Mouse (Mus musculus) small intestine, adult 2 months (tissue): ENCODE measurements around the gene Pwwp2b. TPM values are rescaled to one million over a fixed set of nuclear protein-coding genes. Genes with fewer than 3 reads are reported as not detected.
A peak's percentile ranks its signal among the peaks of the same experiment; 100 is the strongest.

Experiments
- H3K27ac ChIP-seq: fragments of 200-500 bp; 2 replicates; pipeline ENCODE4 v1.5.1; 2012; ENCODE audit warnings: low read depth, low read length, control low read depth, inconsistent platforms; ENCODE audit not compliant: insufficient read depth
- H3K27me3 ChIP-seq: fragments of 200-500 bp; 2 replicates; pipeline ENCODE4 v1.6.1; 2012; ENCODE audit warnings: mild to moderate bottlenecking, moderate library complexity, low read length, inconsistent platforms; ENCODE audit not compliant: control insufficient read depth, insufficient read depth
- H3K36me3 ChIP-seq: fragments of 200-500 bp; 2 replicates; pipeline ENCODE4 v1.6.1; 2012; ENCODE audit warnings: mild to moderate bottlenecking, low read length, control low read depth, inconsistent platforms; ENCODE audit not compliant: control insufficient read depth, insufficient read depth
- H3K4me1 ChIP-seq: fragments of 200-500 bp; 2 replicates; pipeline ENCODE4 v1.6.1; 2012; ENCODE audit warnings: low read length, inconsistent platforms, mixed read lengths; ENCODE audit not compliant: control insufficient read depth, insufficient read depth, insufficient read length
- H3K4me3 ChIP-seq: fragments of 200-500 bp; 2 replicates; pipeline ENCODE4 v1.5.1; 2012; ENCODE audit warnings: low read depth, mild to moderate bottlenecking, control low read depth, inconsistent platforms, low read length, moderate library complexity
- CTCF ChIP-seq: fragments of 200-500 bp; IDR thresholded peaks from 2 replicates; pipeline ENCODE4 v1.5.1; 2012; ENCODE audit warnings: low read depth, mild to moderate bottlenecking, control low read depth, inconsistent platforms, low read length, moderate library complexity, mixed read lengths; ENCODE audit not compliant: insufficient replicate concordance, insufficient read length; ENCODE audit errors: extremely low read depth
- POLR2A ChIP-seq: fragments of 200-500 bp; IDR thresholded peaks from 2 replicates; pipeline ENCODE4 v1.6.1; 2012; ENCODE audit warnings: low read depth, mild to moderate bottlenecking, control low read depth, inconsistent platforms, low read length, moderate library complexity
- WGBS: fragments of 180-500 bp; shearing (Covaris S2); methylation state at CpG from one replicate; pipeline ENCODE4 v1.1.7; 2018; 5-methylcytosine and 5-hydroxymethylcytosine counted together
- polyA plus RNA-seq: library from polyadenylated mRNA; depleted of rRNA; stranded (reverse); fragments of >200 nt; gene quantifications from 2 replicates; pipeline ENCODE4 v1.2.3, GENCODE M21; 2012; rRNA removed

Pwwp2b gene
- 5.8 and 19.4 TPM in 2 replicates for polyA plus RNA-seq

GRCm38 (mm10) chr7:139247881-139248614 lies at the start of gene Pwwp2b:
Gene Pwwp2b (plus strand): TSS chr7:139248482.
- WGBS: 1% methylated on average over 72 of the region's 72 CpGs
- Histone ChIP-seq H3K27me3 (no peaks in the 10 kb centered on the region), H3K4me1 (peaks cover 52% of the 10 kb centered on the region), H3K36me3 (no peaks in the 10 kb centered on the region), H3K4me3 (peak within 1 kb of the TSS; percentile 93), H3K27ac (peak within 1 kb of the TSS; percentile 86)
- TF ChIP-seq POLR2A: peak; percentile 12; the same call in 1 of the 2 replicates
- no peak for TF ChIP-seq CTCF

DNA sequence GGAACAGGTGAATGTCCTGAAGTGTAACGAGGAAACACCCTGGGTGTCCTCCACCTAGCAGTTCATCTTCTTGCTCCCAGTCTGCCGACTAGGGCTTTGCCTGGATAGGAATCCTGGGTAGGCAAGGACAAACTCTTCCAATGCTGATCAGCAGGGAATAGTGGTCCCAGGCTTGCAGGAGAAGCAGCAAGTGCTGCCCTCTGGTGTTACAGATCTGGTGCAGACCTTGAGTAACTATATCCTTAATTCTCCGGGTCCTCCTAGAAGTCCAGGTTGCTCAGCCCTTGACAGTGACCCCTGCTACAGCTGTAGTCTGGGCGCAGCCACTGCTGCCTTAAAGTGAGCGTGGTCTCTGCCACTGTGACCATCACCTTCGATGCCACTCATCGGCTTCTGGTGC lies 48.2 kb upstream of the Pwwp2b start:
- peaks cover 6% of the 10 kb centered on the region for H3K27me3 ChIP-seq
- H3K27ac ChIP-seq: no peak overlapping the region
- H3K4me3 ChIP-seq: no peak overlapping the region
- WGBS: 27% methylated on average over 7 of the region's 7 CpGs
- no peaks in the 10 kb centered on the region for H3K4me1 ChIP-seq
- H3K36me3 ChIP-seq: no peaks in the 10 kb centered on the region
- TF ChIP-seq POLR2A (no peak), CTCF (peak; percentile 69; the same call in 1 of the 2 replicates)

GRCm38 (mm10) chr7:139201209-139201608 lies 47.1 kb upstream of the Pwwp2b start:
- H3K4me1 ChIP-seq: no peaks in the 10 kb centered on the region
- no peak for TF ChIP-seq CTCF
- no peak for TF ChIP-seq POLR2A
- 52% methylated on average over 6 of the region's 6 CpGs for WGBS
- no peak overlapping the region for H3K27ac ChIP-seq
- peaks cover 6% of the 10 kb centered on the region for H3K27me3 ChIP-seq
- no peaks in the 10 kb centered on the region for H3K36me3 ChIP-seq
- no peak overlapping the region for H3K4me3 ChIP-seq

DNA sequence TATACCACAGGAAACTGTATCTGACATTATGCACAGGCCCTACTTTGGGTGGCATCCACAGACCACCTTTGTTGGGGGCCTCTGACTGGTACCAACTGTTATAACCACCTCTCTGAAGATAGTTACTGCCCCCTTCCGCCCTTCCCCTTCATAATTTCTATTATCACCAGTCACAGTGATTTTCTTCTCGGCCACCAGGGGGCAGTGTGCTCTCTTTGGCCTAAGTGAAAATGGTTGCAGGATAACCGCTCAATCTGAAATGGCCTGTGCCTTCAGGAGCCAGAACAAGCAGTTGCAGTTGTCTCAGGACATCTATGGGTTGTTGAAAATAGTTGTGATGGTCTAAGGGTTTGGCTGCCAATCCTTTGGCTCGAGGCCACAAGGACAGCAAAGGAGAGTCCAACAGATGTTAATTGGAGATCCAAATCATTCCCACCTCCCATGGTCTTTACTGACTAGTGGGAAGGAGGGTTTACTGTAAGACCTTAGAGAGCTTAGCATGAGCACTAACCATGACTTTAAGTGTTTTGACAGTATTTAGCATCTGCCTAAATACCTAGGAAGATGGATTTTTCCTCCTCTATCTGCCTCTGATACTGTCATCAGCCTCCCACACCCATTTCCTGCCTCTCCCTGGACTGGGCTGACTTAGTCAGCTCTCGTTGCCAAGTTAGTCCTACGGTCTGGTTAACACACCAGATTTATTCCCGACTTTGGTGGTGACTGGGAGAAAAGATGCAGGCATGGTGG lies 40.1 kb upstream of the Pwwp2b start:
- Histone ChIP-seq H3K27ac (no peak overlapping the region), H3K4me1 (peaks cover 3% of the 10 kb centered on the region; the same call in 1 of the 2 replicates), H3K36me3 (no peaks in the 10 kb centered on the region), H3K4me3 (no peak overlapping the region), H3K27me3 (no peaks in the 10 kb centered on the region)
- WGBS: 19% methylated on average over 7 of the region's 7 CpGs
- TF ChIP-seq CTCF (peak; percentile 77; the same call in 1 of the 2 replicates), POLR2A (no peak)

DNA sequence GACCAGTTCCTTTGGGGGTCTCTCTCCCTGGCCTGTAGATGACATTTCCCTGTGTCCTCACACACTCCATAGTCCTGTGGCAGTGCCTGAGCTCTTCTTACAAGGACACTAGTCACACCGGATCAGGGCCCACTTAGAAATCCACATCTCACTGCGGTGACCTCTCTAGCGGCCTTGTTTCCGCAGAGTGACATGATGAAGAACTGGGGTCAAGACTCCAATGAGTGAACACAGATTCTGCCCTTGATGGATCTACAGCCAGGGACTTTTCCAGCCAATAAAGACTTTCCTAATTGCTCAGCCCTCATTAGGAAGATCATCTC lies 39.5 kb upstream of the Pwwp2b start:
- Histone ChIP-seq H3K4me3 (no peak overlapping the region), H3K27me3 (no peaks in the 10 kb centered on the region), H3K27ac (no peak overlapping the region), H3K4me1 (peaks cover 6% of the 10 kb centered on the region; the same call in 1 of the 2 replicates), H3K36me3 (no peaks in the 10 kb centered on the region)
- TF ChIP-seq POLR2A (no peak), CTCF (no peak)
- 93% methylated on average over 4 of the region's 4 CpGs for WGBS

- TF ChIP-seq POLR2A (no peak), CTCF (no peak)
Measured at GRCm38 (mm10) chr7:139211761-139212160, 36.5 kb upstream of the Pwwp2b start.

More at GRCm38 (mm10) chr7:139211761-139212160, 36.5 kb upstream of the Pwwp2b start:
- Histone ChIP-seq H3K27me3 (no peaks in the 10 kb centered on the region), H3K4me1 (peaks cover 6% of the 10 kb centered on the region; the same call in 1 of the 2 replicates), H3K27ac (no peak overlapping the region), H3K36me3 (no peaks in the 10 kb centered on the region), H3K4me3 (no peak overlapping the region)
- WGBS: 93% methylated on average over 6 of the region's 6 CpGs
